Mouse (Mus musculus) gastrocnemius, postnatal 4 days (tissue): ENCODE results near the gene Wasl. TPM values are rescaled to one million over a fixed set of nuclear protein-coding genes. Genes with fewer than 3 reads are reported as not detected.
A peak's percentile ranks its signal among the peaks of the same experiment; 100 is the strongest.

Source experiments
- DNase-seq, 2 experiments: peaks; one replicate each; pipeline ENCODE4 v3.0.0; 2021 to 2022; ENCODE audit warnings: low spot score in 2 of 2, mixed read lengths in 2 of 2
- total RNA-seq, 2 experiments: library from RNA; stranded (reverse); gene quantifications; 2 replicates each; pipeline ENCODE4 v1.2.3; 2021

Gene Wasl
- total RNA-seq, 2 experiments from 2014 or later: 33.1 to 38.7 TPM

DNA sequence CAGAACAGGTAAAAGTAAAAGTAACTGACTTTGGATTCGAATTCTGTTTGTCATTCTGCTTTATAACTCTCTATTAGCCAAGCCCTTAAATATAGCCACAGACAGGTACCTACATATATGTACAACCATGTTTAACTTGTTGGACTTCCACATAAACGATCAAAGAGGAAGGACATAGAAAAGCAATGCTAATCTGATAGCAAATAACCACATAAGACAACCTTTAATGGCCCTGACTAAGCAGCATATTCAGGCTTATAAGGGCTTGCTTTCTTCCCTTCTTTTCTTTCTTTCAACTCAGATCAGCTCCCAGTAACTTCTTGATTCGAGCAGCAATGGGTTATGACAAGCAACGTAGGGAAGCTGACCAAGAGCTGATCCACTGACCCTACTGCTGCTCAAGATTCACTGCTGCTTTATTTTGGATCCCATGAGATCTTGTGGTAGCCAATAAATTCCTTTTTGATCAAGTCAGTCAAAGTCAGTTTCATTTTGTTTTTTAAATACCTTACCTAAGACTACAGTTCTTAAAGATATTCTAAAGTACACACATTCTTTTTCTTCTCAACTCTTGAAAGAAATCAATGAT is 17.6 kb downstream of the Wasl start:
- DNase-seq: no peak

DNA sequence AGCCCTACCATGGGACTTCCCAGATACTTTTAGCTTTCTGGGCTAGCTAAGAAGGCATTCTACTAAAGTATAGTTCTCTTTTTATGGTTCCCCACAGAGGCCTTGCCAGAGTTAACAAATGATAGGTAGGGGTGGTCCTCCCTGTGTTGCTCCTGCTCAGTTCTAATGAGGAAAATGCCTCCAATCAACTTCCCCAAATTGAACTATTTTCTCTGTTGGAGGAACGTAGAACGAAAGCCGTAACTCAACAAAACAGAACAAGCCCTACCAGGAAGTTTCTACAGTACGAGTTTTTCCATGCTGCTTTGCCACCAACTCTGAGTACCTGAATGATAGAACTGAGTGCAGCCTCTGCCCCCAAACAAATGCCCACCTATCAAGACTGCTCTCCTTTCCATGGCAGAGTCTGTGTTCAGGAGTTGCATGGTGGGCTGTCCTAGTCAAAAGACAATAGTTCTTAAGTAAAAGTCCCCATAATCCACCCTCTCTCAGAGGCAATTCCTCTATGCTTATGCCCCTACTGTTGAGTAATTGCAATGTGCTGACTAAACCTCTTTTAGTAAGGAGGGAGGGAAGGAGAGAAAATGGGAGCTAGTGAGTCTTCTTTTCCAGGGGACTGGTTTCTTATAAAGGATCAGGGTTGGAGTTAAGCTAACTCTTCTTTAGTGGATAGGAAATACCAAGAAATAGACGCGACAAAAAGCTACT is 19.3 kb downstream of the Wasl start:
- no peak for DNase-seq

DNA sequence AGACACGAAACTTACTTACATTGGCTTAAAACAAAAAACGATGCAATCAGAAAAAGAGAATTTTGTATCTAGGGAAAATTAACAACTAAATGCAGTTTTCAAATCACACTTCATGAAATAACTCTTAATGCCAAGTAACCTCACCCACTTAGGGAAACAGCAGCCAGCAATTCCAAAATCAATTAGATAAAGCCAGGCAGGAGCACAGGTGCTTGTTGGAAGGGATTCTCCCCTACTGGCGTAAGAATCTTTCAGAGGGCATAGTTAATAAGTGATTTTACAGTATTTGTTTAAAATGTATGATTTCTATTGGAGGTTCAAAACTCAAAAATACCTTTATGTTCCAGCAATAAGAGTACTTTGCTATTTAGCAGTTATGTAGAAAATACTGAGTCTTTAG is 21.8 kb downstream of the Wasl start:
- DNase-seq: no peak

DNA sequence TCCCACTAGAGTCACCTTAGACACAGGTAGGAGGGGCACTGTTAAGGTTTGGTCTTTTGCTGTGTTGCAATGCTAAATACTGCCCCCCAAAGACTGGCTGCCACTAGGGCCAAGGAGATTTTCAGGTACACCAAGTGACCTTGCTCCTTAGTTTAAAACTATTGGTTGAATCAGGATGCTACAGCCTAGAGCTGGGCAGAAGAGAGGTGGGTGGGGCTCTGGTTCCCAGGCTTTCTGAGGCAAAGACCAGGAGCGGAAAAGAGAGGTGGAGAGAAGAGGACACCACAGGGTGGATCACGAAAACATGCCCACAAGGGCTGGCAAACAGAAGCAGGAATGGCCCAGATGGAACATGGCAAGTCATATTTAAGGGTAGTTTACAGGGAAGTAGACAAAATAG is 22.6 kb downstream of the Wasl start:
- no peak for DNase-seq

DNA sequence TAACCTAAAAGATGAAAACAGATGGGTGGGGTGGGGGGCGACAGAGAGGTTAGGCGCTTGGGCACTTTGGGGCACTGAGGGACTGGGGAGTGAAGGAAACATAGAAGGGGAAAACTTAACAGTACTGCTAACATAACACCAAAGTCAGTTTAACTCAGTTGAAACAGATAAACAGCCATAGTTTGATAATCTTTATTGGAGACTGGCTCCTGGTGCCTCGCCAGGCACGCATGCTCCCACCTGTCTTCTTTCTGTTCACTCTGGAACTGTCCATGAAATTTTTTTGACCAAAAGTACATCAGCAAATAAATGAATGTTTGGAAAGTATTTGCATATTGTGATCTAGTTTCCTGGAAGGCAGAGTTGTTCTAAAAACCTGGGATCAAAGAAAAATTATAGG is 23.5 kb downstream of the Wasl start:
- DNase-seq: no peak

DNA sequence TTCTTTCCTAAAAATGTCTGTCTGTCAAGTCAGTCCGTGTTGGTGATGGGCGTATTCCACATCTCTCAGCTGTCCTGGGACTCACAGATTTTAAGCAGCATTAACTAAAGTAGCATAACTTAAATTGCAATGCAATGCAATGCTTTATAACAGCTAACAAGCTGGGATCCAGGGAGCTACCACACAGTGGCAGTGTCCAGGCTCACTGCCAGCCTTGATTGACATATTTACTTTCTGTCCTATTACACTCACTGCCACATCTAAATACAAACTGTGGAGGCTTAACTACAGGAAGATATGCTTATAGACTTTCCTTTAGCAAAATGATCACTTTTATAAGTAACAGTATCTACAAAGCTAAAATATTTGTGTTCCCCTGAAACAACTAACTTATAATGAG is 29.0 kb downstream of the Wasl start:
- DNase-seq: no peak

DNA sequence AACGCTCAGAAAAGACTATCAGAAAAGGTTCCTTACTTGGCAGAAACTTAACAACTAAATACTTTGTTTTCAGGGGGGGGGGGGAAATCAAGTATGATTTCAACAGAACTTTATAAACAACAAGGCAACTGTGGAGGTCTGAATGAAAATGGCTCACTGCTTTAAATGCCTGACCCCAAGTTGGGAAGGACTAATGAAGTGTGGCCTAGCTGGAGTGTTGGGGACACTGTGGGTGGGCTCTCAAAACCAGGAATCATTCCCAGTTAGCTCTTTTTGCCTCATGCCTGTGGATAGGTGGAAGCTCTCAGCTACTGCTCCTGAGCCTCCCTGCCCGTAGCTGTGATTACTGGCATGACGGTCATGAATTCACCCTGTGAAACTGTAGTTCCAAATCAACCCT is 30.7 kb downstream of the Wasl start:
- DNase-seq: no peak

DNA sequence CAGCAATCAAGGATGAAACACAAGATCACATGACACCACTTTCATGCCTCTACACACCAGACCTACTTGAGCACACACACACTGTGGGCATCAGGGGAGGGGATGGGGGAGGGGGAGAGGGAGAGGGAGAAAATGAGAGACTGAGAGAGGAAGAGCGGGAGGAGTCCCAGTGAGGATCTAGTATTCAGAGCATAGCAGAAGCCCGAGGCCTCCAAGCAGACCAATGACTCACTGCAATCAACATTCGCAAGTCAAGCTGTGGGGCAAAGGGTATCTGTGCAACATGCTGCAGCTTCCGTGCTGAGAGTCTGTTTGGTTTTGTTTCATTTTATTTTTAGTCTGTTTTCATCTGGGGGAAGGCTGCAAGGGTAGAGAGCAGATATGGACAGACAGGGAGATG is 32.7 kb downstream of the Wasl start:
- no peak for DNase-seq

DNA sequence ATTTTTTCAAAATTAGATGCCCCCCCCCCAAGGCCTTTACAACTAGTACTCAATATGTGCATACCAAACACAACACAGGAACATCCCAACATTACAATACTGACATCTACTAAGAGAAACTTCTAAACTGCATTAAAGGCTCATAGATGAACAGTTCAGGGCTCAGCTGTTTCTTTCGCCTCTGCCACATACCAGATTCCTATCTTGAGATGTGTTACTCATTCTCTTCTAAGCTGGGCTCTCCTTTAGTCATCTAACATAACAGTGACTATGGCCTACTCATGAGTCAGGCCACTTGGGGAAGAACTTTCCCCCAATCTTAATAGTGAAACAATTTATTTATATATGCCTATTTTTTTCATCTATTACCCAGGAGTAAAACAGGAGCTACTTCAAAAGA is 36.3 kb downstream of the Wasl start:
- DNase-seq: no peak

DNA sequence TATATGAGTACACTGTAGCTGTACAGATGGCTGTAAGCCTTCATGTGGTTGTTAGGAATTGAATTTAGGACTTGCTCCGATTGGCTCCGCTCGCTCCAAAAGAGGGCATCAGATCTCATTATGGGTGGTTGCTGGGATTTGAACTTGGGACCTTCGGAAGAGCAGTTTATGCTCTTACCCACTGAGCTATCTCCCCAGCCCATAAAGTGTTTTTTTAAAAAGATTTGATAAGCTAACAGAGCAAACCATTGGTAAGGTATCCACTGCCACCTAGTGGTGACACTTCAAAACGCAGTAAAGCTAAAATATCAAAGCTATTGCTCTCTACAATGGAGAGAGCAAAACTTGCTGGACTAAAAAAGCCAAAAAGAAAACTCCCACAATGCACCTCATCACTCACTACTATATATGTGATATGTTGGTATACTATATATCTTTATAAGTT is 37.2 kb downstream of the Wasl start:
- DNase-seq: peak in 1 of 2 experiments; percentile 51

DNA sequence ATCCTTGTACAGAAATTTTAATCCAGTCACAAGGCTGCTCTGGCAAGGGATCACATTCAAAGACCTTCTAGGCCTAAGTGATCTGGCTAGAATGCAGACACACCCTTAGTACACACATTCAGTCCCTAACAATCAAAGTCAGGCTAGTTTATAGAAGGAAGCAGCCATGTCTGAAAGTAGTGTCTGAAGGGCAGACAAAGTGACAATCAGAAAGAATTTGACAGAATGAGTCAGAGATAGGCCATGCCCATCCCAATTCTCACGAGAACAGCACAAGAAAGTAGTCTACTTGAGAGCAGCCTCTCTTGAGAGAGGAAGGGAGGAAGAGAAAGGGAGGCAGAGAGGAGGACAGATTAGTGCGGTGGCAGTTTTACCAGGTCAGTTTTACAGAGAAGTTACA is 42.7 kb downstream of the Wasl start:
- no peak for DNase-seq

DNA sequence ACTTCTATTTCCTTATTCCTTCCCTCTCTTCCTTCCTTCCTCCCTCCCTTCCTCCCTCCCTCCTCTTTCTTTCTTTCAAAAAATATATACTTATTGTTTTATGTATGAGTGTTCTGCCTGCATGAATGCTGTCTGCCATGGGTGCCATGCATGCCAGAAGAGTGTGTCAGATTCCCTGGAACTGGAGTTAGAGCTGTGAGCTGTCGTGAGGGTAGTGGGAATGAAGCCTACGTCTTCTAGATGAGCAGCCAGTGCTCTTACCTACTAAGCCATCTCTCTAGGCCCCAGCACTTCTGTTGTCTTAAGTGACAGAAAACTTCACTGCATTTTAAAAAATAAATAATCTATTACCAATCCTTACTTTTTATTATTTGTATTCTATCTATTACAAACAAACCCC is 43.9 kb downstream of the Wasl start:
- DNase-seq: no peak

DNA sequence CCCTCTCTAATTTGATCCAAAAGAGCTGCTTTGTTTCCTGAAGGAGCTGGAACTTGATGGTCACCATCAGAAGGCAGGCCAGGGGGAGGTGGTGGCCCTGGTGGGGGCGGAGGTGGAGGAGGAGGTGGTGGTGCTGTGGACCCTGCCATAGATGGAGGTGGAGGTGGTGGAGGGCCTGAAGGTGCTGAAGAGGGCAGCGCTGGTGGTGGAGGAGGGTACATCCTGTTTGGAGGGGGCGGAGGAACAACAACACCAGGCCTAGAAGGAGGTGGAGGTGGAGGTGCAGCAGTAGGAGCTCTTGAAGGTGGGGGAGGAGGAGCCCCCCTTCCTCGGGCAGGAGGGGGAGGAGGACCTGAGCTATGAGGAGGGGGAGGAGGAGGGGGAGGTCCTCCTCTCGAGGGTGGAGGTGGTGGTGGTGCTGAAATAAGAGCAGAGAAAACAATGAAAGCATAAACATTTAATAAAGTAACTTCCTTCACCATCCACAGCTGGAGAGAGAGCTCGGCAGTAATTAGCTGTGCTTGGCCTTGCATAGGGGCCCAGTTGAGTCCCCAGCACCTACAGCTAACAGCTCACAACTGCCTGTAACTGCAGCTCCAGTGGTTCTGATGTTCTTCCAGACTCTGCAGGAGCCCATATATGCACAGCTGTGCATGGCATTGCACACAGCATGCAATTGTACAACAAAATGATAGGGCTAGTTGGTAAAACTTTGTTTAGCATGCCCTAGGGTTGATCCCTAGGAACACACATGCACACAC is 45.3 kb downstream of the Wasl start:
- DNase-seq: no peak

DNA sequence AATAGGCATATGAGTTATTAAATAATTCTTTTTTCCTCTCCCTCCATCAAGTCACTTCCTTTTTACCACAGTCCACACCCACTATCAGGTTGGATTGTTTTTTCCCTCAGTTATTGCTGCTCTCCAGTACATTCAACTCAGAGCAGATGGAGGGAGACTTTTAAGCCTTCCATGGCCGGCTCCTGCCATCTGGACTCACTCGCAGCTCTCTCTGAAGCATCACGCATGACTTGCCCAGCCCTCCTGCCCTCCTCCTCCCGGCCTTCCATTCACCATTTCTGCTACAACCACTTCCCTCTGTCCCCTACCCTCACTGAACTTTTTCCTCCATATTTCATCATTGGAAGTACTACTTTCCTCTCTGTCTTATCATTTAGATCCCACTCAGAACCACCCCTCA is 48.1 kb downstream of the Wasl start:
- DNase-seq: no peak

DNA sequence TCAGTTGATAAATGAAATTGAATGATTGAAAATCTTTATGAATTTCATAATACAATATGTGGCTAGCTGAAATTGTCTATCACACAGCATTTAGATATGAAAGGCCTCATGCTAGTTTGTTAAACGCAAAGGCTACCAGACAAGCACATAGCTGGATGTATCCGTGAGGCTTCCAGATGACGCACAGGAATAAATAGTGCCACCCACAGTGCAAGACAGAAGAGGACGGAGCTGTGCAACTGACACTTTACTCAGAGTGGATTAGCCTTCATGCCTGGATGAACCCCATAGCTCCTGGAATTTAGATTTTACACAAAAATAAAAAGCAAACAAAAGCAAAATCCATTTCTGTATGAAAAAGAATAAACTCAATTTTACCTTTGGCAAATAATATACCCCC is 50.9 kb downstream of the Wasl start:
- DNase-seq: no peak

DNA sequence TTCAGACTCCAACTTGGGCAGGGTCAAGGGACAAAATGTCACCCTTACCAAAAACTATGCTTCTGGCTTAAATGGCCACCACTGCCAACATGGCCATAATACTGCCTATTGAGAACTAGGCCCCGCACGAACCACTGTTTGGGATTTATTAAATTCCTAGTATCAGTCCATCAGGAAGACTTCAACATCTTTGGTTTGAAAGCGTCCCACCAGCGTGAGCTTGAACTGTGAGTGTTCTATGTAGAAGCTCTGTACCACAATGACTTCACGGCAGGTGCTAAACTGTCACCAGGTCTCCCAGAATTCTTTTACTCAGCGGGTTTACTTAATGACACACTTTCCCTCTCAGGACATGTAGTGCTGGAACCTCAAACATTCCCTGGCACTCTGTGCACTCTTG is 51.5 kb downstream of the Wasl start:
- no peak for DNase-seq

DNA sequence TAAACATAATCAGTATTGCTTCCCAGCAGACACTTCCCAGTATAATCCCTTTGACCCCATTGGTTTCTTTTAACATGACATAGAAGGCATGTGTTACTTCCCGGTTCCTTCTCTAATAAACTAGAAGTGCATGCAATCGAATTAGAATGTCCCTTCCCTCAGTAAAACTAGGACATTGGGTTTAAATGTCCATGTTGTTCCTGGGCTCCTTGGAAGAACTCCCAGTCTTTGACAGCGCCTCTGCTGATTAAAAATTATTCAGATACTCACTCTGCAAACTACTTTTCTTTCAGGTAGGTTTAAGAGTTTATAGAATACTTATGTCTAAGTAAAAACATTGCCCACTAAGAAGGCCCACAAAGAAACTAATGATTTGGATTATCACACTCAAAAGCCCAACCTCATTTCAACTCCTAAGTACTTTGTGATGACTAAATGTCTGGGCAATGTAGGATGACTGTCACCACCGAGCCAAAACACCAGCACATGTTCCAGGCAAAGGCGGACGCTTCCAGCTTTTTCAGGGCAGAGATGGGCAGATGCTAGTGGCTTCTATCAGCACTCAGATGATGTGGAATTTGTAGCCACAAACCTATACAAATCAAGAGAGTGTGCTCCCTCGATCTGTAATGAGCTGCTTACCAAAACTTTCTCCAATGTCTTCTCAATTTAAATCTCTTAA is 52.6 kb downstream of the Wasl start:
- DNase-seq: no peak

DNA sequence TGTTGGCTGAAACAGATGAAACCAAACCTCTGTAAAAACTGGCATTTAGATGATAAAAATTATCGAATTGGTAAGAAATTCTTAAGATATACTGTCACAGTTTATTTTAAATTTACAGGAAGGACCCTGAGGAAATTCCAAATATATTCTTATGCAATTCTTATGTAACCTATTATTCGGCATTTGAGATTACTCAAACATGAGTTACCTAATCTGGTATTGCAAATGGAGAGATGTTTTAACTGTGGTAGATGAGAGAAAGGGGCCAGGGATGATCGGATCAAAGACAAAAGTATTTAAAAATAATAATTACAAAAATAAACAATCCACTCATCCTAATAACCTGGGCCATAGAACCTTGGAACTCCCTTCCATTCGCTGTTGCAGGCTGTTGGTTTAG is 54.5 kb downstream of the Wasl start:
- no peak for DNase-seq

DNA sequence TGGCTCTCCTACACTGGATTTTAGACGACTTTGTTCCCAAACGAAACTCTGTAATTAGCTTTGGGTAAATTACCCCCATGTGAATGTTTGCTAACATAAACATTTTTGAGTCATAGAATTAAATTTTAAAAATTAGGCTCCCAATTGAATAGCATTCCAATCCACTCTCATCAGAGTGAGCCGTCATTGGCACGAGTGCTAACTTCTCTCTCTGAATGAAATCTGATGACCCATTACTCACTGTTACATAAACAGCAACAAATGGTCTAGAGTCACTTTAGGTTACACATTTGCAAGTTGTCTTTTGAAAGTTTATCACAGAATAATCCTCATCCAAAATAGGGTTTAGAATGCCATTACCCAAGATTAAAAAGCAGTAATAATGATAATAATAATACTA is 55.3 kb downstream of the Wasl start:
- DNase-seq: no peak

DNA sequence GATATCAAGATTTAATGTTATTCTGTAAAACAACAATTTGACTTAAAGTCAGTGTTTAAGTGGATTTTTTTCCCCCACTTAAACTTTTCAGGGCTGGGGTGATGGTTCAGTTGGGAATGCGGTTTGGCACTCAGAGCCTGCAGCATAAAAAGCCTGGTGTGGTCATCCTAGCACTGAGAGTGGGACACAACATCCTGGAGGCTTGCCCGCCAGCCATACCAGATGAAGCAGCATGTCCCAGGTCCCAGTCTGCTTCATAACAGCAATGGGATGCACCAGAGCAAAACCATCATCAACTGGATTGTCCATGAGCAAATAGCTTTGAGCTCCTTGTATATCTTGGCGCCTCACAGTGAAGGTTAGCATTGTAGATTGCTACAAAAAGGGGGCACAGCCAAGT is 56.1 kb downstream of the Wasl start:
- DNase-seq: no peak

DNA sequence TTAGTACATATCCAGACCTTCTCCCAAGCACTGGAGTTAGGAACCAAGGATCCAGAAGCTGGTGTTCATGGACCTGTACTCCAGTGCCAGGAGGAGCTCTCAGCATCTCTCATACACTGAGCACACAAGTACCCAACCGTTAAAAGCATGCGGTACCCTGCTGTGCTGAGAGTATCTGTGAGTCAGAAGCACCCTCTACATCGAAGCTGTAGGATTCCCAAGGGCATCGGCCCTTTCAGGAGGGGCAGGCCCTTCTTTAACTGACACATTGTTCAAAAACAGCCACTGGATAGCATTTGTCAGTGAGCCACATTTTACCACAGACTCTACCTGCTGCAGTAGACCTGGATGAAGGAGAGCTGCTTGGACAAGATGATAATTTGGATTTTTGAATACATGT is 56.7 kb downstream of the Wasl start:
- no peak for DNase-seq

DNA sequence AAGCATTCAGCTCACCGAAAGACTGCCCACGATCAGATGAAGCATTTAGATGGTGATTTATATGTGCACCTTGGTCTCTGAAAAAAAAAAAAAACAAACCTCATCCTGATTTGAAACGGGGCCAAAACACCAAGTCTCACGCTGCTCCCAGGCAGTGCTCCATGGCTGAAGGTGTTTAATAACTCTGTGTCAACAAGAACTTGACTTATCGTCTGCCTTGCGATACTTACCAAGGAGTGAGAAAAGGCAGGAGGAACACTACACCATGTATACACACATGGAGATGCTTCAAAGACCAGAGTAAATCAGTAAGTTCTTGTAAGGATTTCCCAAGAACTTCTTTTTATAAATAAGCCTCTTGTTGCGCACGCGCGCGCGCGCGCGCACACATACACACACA is 57.3 kb downstream of the Wasl start:
- no peak for DNase-seq
